Mouse (Mus musculus): ENCODE results near the gene Trim21. TPM values are rescaled to one million over a fixed set of nuclear protein-coding genes. Genes with fewer than 3 reads are reported as not detected.

Gene Trim21
- polyA plus RNA-seq (2015; fragmentation: Nextera tagmentation; extraction: Ambion mirVana), result 0.42 and 0.64 TPM in 2 replicates

- ATAC-seq (peak; percentile 100), DNase-seq (peak; percentile 91)
- peaks cover 6% of the 10 kb centered on the region for H3K4me1 ChIP-seq (ENCODE audit: insufficient read depth)
- peaks cover 22% of the 10 kb centered on the region for H3K36me3 ChIP-seq (replicated peaks; ENCODE audit: insufficient read depth, low read length)
- H3K27ac ChIP-seq (ENCODE audit: low read depth), result peak within 1 kb of the TSS; percentile 79
- peak within 1 kb of the TSS; percentile 79 for H3K4me2 ChIP-seq (ENCODE audit: low read depth, low read length)
- WGBS (ENCODE audit: insufficient replicate concordance), result 10% methylated on average over 10 of the region's 10 CpGs
- peak within 1 kb of the TSS; percentile 66 for H3K4me3 ChIP-seq (ENCODE audit: low read depth, low read length)
- H3K9me3 ChIP-seq (ENCODE audit: low read length), result no peaks in the 10 kb centered on the region
- peak within 1 kb of the TSS; percentile 71 for H3K9ac ChIP-seq (replicated peaks)
- TF ChIP-seq EP300 (IDR thresholded peaks at IDR 0.05; ENCODE audit: low read depth) (no peak), CTCF (IDR thresholded peaks at IDR 0.05; ENCODE audit: low read depth) (no peak)
- no peaks in the 10 kb centered on the region for H3K27me3 ChIP-seq (ENCODE audit: insufficient read depth, low read length)
Measured at GRCm38 (mm10) chr7:102564999-102565997, at the start of gene Trim21. Trim21 (minus strand) TSS chr7:102565486.

- DNase-seq (no peak), ATAC-seq (no peak)
- Histone ChIP-seq H3K4me2 (ENCODE audit: low read depth, low read length) (no peak within 1 kb of the TSS), H3K4me1 (ENCODE audit: insufficient read depth) (no peaks in the 10 kb centered on the region), H3K27ac (ENCODE audit: low read depth) (no peak within 1 kb of the TSS), H3K9ac (replicated peaks) (no peak within 1 kb of the TSS), H3K36me3 (replicated peaks; ENCODE audit: insufficient read depth, low read length) (no peaks in the 10 kb centered on the region), H3K4me3 (ENCODE audit: low read depth, low read length) (no peak within 1 kb of the TSS), H3K9me3 (ENCODE audit: low read length) (no peaks in the 10 kb centered on the region), H3K27me3 (ENCODE audit: insufficient read depth, low read length) (no peaks in the 10 kb centered on the region)
- 33% methylated on average over 1 of the region's 1 CpGs for WGBS (ENCODE audit: insufficient replicate concordance)
- no peak for TF ChIP-seq EP300 (IDR thresholded peaks at IDR 0.05; ENCODE audit: low read depth)
- no peak for TF ChIP-seq CTCF (IDR thresholded peaks at IDR 0.05; ENCODE audit: low read depth)
Measured at GRCm38 (mm10) chr7:102597378-102598031, 32.2 kb upstream of the Trim21 start, which contains the start of gene Olfr552. Olfr552 (plus strand) TSS chr7:102597770.

GRCm38 (mm10) chr7:102591786-102592185 is 26.5 kb upstream of the Trim21 start, which contains the start of gene Olfr551:
Olfr551 (minus strand) TSS chr7:102591886.
- ATAC-seq (no peak), DNase-seq (no peak)
- Histone ChIP-seq H3K4me3 (ENCODE audit: low read depth, low read length) (no peak within 1 kb of the TSS), H3K4me1 (ENCODE audit: insufficient read depth) (no peaks in the 10 kb centered on the region), H3K9me3 (ENCODE audit: low read length) (no peaks in the 10 kb centered on the region), H3K27me3 (ENCODE audit: insufficient read depth, low read length) (no peaks in the 10 kb centered on the region), H3K27ac (ENCODE audit: low read depth) (no peak within 1 kb of the TSS), H3K36me3 (replicated peaks; ENCODE audit: insufficient read depth, low read length) (no peaks in the 10 kb centered on the region), H3K4me2 (ENCODE audit: low read depth, low read length) (no peak within 1 kb of the TSS), H3K9ac (replicated peaks) (no peak within 1 kb of the TSS)
- WGBS (ENCODE audit: insufficient replicate concordance), result 79% methylated on average over 3 of the region's 3 CpGs
- TF ChIP-seq CTCF (IDR thresholded peaks at IDR 0.05; ENCODE audit: low read depth), result no peak
- no peak for TF ChIP-seq EP300 (IDR thresholded peaks at IDR 0.05; ENCODE audit: low read depth)

GRCm38 (mm10) chr7:102575998-102576397 is 10.7 kb upstream of the Trim21 start:
- Histone ChIP-seq H3K27ac (ENCODE audit: low read depth) (no peak overlapping the region), H3K27me3 (ENCODE audit: insufficient read depth, low read length) (no peaks in the 10 kb centered on the region), H3K9ac (replicated peaks) (no peak overlapping the region), H3K4me2 (ENCODE audit: low read depth, low read length) (no peak overlapping the region), H3K36me3 (replicated peaks; ENCODE audit: insufficient read depth, low read length) (no peaks in the 10 kb centered on the region), H3K4me3 (ENCODE audit: low read depth, low read length) (no peak overlapping the region), H3K9me3 (ENCODE audit: low read length) (no peaks in the 10 kb centered on the region), H3K4me1 (ENCODE audit: insufficient read depth) (no peaks in the 10 kb centered on the region)
- DNase-seq (no peak), ATAC-seq (no peak)
- WGBS (ENCODE audit: insufficient replicate concordance), result 31% methylated on average over 6 of the region's 6 CpGs
- TF ChIP-seq EP300 (IDR thresholded peaks at IDR 0.05; ENCODE audit: low read depth) (no peak), CTCF (IDR thresholded peaks at IDR 0.05; ENCODE audit: low read depth) (no peak)

- TF ChIP-seq CTCF (IDR thresholded peaks at IDR 0.05; ENCODE audit: low read depth) (no peak), EP300 (IDR thresholded peaks at IDR 0.05; ENCODE audit: low read depth) (no peak)
- Histone ChIP-seq H3K27me3 (ENCODE audit: insufficient read depth, low read length) (no peaks in the 10 kb centered on the region), H3K4me1 (ENCODE audit: insufficient read depth) (no peaks in the 10 kb centered on the region), H3K9me3 (ENCODE audit: low read length) (no peaks in the 10 kb centered on the region), H3K9ac (replicated peaks) (no peak overlapping the region), H3K4me3 (ENCODE audit: low read depth, low read length) (no peak overlapping the region), H3K4me2 (ENCODE audit: low read depth, low read length) (no peak overlapping the region), H3K27ac (ENCODE audit: low read depth) (no peak overlapping the region), H3K36me3 (replicated peaks; ENCODE audit: insufficient read depth, low read length) (no peaks in the 10 kb centered on the region)
- DNase-seq (no peak), ATAC-seq (no peak)
- WGBS (ENCODE audit: insufficient replicate concordance), result 61% methylated on average over 3 of the region's 3 CpGs
Measured at GRCm38 (mm10) chr7:102573174-102573830, 8.0 kb upstream of the Trim21 start.
